Mouse (Mus musculus) frontal cortex, postnatal 14 days (tissue): Measurements from ENCODE around the gene Safb.

ENCODE experiments used
- DNase-seq, 2 experiments: peaks; one replicate each; pipeline ENCODE4 v3.0.0; 2022; ENCODE audit warnings: low spot score in 2 of 2

Safb gene

DNA sequence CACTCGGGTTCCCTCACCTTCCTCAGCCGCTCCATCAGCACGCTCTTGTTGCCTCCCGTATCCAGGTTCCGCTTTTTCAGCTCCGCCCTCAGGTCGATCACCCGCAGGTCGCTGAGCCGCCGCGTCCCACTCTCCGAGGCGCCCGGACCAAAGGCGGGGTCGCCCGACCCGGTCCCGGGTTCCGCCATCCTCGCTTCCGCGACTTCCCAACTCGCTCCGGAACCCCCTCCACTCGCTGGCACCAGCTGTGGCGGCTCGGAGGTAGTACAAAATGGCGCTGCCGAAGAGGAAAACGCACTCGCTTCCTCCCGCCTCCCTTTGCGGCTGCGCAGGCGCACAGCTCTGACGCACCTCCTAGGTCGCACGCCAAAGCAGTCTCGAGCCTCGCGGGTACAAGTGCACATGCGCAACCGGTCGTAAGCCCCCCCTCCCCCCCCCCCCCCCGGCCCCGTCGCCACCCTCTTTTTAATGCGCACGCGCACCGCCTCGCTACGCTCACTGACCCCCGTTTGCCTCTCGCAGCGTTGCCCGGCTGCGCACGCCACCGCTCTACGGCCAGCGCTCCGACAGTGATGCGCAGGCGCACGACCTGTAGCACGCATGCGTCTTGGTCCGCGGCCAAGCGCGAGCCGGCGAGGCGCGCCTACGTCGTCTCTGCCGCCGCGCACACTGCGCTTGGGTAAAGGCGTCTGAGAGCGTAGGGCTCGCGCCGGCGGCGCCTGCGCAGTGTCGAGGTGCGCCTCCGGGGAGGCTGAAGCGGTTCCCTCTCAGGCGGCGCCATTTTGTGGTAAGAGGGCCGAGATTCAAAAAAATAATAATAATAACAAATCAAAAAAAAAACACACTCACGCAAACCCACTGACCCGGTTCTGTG, at the start of gene Safb, which contains the start of gene Safb2:
Gene Safb (plus strand): TSS at position 569 of the 874 bp plus-strand sequence.
Gene Safb2 (minus strand): TSS at position 329 of the 874 bp plus-strand sequence.
- DNase-seq = peak; percentile 99

DNA sequence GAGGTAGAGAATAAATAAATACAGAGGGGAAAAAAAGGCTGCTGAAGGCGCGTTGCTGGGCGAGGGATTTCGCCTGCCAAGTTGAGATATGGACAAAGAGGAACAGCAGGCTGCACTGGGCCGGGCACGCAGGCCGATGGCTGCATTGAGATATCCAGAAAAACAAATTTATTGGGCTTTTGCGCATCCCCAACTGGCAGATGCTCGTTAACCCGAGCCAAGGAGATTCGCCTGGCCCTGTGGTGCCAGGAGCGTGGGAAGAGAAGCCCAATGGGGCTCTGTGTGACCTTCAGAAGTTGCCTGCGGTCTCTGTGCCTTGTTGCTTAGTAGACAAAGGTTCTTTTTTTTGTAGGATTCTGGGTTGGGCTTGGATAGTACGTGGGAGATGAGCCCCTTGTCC, 48.4 kb upstream of the Safb start:
- DNase-seq = no peak

DNA sequence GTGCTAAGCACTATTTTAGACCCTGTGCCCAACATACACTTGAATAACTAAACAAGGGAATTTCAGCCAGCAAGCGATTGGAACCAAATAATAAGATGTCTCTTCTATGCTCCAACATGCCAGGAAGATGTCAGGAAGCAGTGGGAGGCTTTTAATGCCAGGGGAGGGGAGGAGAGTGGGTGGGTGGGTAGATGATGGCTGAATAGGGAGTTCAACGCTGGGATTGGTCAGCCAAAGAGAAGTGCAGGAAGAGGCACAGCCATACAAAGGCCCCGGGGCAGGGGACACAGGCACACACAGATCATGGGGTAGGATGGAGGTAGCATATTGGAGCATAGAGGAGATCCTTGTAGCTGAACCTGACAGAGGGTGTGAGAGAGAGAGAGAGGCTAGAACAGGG, 47.8 kb upstream of the Safb start:
- DNase-seq = no peak

DNA sequence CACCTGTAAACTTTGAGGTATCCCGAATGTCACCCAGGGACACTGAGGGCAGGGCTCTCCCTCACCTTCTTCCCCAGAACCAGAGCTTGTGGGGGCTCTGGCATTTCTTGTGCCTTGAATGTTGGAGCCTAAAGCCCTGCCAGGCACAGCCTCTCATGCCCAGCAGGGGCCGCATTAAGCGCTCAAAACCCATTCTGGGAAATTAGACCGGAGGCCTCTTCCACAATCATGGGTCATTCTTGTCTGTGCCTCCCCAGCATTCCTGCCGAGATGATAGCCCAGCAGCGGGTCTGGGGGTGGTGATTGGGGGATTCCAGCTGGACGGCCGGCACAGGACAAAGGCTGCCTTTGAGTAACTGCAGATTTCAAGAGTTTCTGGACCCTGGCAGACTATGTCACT, 46.7 kb upstream of the Safb start:
- DNase-seq = no peak

DNA sequence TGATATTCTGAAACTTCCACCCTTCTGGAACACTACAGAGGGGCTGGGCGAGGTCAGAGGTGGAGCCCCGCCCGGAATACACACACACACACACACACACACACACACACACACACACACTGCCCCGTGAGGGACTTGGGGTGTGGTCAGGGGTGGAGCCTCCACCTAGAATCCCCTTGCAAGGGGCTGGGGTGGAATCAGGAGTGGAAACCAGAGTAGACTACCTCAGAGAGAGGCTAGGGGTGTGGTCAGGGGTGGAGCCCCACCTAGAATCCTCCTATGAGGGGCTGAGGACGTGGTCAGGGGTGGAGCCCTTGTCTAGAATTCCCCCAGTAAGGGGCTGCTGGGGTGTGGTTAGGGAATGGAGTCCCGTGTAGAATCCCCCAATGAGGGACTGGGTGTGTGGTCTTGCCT, 44.1 kb upstream of the Safb start:
- DNase-seq = no peak

DNA sequence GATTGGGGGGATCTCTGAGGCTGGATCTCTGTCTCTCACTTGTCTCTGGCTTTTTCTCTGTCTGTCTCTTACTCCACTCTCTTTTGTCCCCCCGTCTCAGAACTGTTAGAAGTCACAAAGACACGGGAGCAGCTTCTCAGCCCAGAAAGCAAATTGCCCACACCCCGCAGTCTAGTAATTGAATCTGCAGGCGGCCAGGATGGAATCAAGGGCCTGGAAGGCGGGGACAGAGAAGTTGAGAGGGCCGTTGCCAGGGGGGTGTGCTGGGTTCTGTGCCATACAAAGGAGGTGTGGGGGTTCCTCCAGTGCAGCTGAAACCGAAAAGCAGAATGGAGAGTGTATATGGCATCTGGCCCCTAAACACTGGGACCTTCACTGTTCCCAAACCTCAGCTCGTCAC, 41.9 kb upstream of the Safb start:
- DNase-seq = no peak

DNA sequence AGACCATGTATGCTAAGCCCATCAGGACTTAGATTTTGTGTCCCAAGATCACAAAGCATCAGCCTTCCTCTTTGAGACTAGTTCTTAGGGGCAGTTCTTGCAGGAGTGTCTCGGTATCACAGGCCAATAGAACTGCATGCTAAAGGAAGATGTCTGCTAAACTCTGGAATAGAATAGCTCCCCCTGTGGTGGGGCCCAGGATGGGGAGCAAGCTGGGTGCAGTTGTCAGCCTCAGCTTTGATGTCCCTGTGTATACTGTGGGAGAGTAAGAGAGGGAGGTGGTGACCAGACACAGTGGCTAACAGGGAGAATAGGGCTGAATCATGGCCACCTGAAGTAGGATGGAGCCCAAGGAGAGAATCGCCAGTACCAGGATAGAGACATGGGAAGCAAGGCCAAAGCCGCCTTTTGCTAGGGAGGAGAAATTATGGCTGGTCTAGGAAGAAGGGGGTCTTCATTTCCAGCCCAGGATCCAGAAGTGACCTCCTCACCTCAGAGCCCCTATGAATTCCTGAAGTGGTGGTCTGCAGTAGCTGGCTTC, 40.9 kb upstream of the Safb start:
- DNase-seq = no peak

DNA sequence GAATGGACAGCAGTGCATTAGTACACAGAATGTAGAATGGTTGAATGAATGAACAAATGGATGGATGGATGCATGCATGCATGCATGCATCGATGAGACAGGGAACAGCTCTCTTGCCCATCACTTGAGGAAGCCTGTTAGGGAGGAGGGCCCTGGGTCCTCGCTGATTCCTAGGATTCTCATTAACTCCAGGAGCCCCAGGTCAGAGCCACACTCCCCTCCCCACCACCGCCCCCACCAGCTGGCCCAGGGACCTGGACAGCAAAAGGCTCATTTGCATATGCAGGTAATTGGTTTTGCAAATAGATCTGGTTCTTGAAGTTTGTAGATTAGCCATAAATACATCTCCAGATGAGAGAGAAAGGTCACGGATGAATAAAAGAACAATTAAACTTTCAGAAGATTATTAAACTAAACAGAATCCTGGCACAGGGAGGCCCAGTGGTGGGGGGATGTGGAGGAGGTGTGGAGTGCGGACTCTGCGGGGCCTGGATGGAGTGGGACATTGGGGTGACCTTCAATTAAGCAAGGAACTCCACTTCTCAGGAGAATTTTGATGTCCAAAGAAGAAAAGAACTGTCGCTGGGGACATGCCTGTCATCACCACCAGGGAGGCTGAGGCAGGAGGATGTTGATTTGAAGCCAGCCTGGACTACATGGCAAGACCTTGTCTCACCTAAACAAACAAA, 39.8 kb upstream of the Safb start:
- DNase-seq = no peak

DNA sequence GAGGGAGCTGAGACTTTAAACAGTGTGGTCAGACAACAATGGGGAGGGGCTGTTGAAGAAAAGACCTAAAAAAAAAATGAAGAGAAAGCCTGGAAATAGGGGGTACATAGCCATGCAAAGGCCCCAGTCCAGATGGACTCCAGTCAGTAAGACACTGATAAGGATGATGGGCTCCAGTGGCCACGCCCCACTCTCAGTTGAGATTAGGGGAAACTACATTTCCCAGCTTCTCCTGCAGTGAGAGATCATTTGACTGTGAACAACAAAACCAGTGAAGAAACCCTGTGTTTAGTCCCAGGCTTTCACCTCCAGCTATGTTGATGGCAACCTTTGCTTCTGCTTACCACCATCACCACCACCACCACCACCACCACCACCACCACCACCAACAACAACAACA, 38.7 kb upstream of the Safb start:
- DNase-seq = no peak

DNA sequence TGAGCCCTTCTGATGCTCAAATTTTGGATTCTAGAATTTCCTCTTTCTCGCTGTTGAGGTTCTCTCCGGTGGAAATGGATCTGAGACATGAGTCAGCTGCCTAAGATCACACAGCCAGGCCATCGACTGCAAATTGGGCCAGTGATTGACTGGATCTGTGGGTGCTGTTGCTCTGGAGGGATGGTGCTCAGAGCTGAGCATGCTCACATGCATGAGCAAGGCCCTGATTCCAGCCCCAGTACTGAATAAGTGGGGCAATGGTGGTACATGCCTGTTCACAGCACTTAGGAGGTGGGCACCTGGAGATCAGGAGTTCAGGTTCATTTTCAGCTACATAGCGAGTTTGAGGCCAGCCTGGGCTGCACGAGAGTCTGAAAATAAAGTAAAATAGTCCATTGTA, 38.0 kb upstream of the Safb start:
- no peak for DNase-seq

DNA sequence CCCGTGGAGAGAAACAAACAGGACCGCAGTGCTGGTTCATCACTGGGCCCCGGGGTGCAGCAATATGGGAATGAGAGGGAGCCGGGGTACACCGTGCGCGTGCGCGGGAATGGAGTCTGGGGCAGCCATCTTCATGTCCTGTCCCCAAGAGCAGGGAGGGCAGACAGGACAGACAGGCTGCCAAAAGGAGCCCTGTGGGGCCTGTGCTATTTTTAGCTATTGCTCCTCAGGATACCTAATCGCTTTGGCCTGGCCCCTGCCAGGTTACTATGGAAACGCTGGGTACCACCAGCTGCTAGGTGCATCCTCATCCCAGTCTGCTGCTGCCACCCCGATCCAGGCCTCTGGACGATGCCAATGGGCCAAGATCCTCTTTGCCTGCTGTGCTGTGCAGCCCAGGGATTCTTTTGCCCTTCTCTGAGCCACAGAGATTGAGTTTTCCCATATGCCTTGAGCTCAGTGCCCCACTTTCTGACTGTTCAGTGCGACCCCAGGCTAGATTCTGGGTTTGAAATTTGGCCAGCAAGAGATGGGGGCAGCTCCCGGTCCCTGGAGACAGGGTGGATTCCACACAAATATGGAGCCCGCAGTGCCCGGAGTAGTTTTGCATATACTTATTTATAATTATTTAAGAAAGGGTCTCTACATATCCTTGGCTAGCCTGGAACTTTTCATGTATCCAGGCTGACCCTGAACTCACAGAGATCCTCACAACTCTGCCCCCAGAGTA, 37.3 kb upstream of the Safb start:
- peak in 1 of 2 experiments; percentile 10 for DNase-seq

DNA sequence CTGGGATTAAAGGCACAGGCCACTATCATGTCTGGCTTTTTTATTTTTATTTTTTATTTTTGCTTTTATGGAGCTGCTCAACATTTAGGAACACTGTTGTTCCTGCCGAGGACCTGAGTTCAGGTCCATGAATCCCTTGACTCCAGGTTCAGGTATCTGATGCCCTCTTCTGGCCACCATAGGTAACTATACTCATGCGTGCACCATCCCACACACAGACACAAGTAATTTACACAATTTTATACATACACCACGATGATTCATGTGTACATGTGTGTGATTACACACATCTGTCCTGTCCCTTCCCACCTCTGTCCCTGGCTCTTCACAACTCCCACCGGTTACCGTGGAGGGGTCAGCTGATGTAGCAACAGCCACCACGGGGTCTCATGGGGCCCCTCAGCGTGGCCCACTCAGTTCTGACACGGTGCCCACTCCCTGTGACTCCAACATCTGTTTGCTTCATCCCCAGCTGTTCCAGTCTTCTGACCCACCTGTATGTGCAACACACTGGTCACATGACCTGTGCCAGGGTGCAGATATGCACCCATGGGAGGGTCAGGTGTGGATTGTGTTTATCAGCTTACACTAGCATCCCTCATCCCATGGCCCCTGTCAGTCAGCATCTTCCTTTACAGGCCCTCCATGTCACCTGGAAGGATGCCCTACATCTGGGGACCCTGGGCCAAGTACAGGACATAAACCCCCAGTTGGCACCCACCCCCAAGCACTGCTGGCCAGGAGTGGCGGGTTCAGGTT, 36.6 kb upstream of the Safb start:
- DNase-seq = peak in 1 of 2 experiments; percentile 5

DNA sequence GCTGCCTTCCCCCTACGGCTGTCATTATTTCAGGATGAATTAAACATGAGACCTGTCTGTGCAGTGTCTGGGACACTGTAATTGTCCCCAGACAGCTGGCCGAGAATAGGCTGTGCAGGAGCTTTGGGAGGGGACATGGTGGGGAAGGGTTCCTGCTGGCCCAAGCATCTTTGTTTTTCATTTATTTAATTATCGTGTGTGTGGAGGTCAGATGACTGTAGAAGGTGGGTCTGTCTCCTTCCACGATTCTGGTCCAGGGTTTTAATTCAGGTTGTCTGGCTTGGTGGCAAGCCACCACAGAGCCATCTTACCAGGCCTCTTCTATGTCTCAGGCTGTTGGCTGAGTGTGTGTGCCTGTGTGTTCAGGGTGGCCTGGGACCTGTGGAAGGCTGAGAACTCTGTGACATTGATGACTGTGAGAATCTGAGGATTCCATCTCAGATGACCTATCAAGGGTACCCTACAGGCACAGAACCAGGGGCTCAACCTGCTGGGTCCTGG, 36.0 kb upstream of the Safb start:
- DNase-seq = peak in 1 of 2 experiments; percentile 2

DNA sequence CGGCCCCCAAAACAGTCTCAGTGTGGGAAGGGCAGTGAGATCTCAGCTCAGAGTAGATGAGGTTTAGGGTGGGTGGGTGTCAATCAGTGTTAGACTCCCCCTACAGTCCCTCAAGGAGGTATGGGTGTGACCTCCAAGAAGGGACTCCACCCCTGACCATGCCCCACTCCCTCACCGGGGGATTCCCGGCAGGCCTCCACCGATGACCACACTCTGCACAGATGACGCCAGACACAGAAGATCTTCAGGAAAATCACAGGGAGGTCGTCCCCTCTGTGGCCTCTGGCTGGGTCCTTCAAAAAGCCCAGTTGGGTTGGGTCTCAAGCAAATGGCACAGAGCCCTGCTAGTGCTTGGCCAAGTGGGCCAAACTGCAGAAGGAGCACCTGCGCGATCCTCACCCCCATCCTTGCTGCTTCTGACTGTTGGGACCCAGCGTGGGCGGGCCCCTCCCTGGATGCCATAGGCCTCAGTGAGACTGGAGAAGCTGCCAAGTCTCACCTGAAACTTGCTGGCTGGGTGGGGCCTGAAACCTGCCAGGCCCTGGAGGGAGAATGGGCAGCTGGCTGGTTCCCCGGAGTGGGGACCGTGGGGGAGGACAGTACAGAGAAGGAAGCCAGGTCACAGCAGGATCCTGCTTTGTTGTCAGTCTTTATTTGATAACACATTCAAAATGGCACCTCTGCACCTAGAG, 33.7 kb upstream of the Safb start:
- peak; percentile 2 to 5 for DNase-seq

DNA sequence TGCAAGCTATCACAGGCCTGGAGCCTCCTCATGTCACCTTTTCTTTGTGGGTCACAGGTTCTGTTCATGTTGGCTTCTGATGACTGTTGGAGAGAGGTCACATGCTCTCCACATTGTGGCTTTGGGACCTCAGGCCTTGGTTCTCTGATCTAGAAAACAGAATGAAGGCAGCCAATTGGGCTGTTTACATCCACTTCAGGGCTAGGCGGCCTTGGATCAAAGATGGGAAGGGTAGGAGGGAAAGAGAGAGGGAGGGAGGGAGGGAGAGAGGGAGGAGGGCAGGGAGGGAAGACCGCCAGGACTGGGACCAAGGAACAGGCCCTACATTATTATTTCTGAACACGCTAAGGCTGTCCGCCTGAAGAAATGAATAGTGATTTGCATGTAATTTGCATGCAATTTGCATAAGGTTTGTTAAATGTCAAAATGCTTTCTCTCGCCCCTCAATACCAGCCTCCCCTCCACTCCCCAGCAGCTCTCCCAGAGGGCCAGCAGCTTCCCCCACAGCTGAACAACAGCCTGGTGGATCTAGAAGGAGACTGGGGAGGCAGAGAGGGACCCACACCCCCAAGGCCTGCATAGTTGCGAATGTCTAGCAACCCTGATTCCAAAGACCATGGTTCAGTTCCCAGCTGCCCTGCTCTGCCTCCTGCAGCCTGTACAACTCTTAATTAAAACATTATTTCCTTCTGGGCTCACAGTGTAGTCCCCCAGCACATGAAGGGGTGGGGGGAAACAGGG, 32.6 kb upstream of the Safb start:
- peak in 1 of 2 experiments; percentile 40 for DNase-seq

DNA sequence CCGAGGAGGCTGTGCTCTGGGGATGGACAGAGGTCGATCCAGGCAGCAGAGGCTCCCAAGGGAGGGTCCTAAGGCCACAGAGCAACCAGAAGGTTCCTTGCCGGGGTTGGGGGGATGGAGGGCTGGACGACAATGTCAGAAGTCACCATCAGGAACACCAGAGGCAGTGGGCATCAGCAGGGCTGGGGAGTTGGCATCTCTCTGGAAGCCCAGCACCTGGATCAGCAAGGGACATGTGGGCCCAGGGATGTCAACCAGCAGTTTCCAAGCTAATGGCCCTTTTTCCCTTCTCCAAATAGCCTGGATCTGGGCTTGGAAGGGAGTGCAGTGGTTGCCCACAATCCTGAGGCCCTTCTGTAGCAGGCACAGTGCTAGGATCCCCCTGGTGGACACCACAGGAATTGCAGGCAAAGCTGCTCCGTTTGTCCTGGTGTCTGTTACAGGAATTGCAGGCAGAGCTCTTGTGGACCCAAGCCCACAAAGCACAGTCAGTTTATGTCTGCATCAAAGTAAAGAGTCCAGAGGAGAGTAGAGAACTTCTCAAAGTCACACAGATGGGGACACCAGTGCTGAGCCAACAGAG, 31.8 kb upstream of the Safb start:
- peak; percentile 61 to 75 for DNase-seq

DNA sequence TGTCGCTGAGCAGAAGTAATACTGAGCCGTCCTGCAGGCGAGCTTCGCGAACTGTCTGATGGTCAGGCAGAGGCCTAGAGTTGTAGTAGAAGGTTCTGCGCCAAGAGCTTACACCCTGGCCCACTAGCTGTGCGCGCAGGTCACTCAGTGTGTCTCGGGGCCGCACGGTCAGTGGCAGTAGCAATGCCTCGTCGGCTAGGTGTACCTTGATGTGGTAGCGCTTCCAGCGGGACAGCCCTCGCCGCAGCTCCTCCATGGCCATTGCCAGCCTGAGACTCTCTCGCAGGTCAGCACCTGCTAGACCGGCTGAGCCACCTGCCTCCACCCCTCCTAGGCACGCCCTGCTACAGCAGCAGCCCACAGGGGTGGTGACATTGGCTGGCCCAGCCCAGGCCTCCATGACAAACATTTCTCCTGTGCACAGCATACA, 30.5 kb upstream of the Safb start, which contains the start of gene Gm20219:
Gene Gm20219 (minus strand): TSS at position 266 of the 430 bp plus-strand sequence.
- DNase-seq = no peak

DNA sequence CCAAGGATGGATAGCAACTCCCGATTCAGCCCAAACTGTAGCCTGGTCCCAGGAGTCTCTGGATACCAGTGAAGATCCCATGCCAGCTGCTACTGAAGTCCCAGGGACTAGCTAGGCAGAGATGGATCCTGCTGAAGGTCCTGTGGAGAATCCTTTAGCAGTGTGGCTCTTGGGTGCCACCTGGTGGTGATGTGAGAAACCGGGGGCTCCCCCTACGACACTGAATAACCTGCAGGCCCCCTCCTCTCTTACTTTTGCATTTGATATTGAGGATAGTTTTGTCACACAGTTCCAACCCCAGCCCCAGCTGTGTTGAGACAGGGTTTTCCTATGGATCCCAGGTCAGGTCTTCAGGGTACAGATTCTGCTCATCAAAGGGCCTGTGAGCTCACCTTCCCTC, 26.2 kb upstream of the Safb start:
- DNase-seq = peak in 1 of 2 experiments; percentile 75

DNA sequence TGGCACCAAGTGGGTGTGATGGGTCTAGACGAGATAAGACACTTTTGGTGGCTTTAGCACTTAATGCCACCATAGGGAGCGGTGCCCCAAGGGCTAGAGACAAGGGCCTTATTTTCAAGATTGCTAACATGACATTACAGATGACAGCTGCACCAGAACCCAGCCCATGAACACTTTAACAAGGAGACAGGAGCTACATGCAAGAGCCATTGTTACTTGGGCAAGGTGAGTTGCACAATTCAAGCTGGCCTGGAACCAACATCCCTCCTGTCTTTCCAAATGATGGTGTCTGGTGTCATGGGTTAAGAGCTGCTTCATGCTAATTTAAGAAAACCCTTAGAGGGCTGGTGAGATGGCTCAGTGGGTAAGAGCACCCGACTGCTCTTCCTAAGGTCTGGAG, 25.2 kb upstream of the Safb start:
- no peak for DNase-seq
